Mouse (Mus musculus) heart, embryonic 10.5 days (tissue): ENCODE results near the gene Parva. TPM values are rescaled to one million over a fixed set of nuclear protein-coding genes. Genes with fewer than 3 reads are reported as not detected.

ENCODE experiments used
- DNase-seq: peaks from one replicate; pipeline ENCODE4 v3.0.0-alpha.2; 2017; ENCODE audit warnings: low spot score
- H3K27ac ChIP-seq: fragments of 300-500 bp; sonication (generic); 2 replicates; pipeline ENCODE4 v1.5.1; 2016; ENCODE audit warnings: mild to moderate bottlenecking
- H3K27me3 ChIP-seq: fragments of 300-500 bp; sonication (generic); 2 replicates; pipeline ENCODE4 v1.6.1; 2016; ENCODE audit warnings: mild to moderate bottlenecking; ENCODE audit not compliant: poor library complexity, insufficient read depth, severe bottlenecking
- H3K36me3 ChIP-seq: fragments of 300-500 bp; sonication (generic); 2 replicates; pipeline ENCODE4 v1.6.1; 2016; ENCODE audit warnings: mild to moderate bottlenecking, moderate library complexity
- H3K4me1 ChIP-seq: fragments of 300-500 bp; sonication (generic); 2 replicates; pipeline ENCODE4 v1.6.1; 2016; ENCODE audit warnings: mild to moderate bottlenecking
- H3K4me3 ChIP-seq: fragments of 300-500 bp; sonication (generic); 2 replicates; pipeline ENCODE4 v1.5.1; 2016; ENCODE audit warnings: mild to moderate bottlenecking, moderate library complexity
- H3K9me3 ChIP-seq: fragments of 300-500 bp; sonication (generic); 2 replicates; pipeline ENCODE4 v1.6.1; 2016; ENCODE audit warnings: mild to moderate bottlenecking, moderate library complexity
- WGBS: fragments of 180-500 bp; shearing (Covaris S2); methylation state at CpG from one replicate; pipeline ENCODE4 v1.1.7; 2016; 5-methylcytosine and 5-hydroxymethylcytosine counted together
- polyA plus RNA-seq: library from polyadenylated mRNA; unstranded; fragments of >200 nt; fragmentation: Nextera tagmentation; extraction: Ambion mirVana; gene quantifications from 2 replicates; pipeline ENCODE4 v1.2.1, GENCODE M21; 2016

The Parva gene
- polyA plus RNA-seq, 1 experiment from 2014 or later: 82.5 TPM

GRCm38 (mm10) chr7:112561504-112561903, 134.2 kb downstream of the Parva start:
- H3K9me3 ChIP-seq: no peaks in the 10 kb centered on the region
- H3K27ac ChIP-seq: no peak overlapping the region
- H3K27me3 ChIP-seq: no peaks in the 10 kb centered on the region
- peaks cover 50% of the 10 kb centered on the region for H3K36me3 ChIP-seq
- DNase-seq: no peak
- 85% methylated on average over 3 of the region's 3 CpGs for WGBS
- H3K4me3 ChIP-seq: no peak overlapping the region
- peaks cover 8% of the 10 kb centered on the region for H3K4me1 ChIP-seq

GRCm38 (mm10) chr7:112567004-112567403, 139.7 kb downstream of the Parva start:
- DNase-seq: no peak
- Histone ChIP-seq H3K9me3 (no peaks in the 10 kb centered on the region), H3K36me3 (peaks cover 47% of the 10 kb centered on the region), H3K4me1 (peaks cover 15% of the 10 kb centered on the region), H3K4me3 (no peak overlapping the region), H3K27me3 (no peaks in the 10 kb centered on the region), H3K27ac (no peak overlapping the region)
- 91% methylated on average over 4 of the region's 4 CpGs for WGBS

- 65% methylated on average over 5 of the region's 5 CpGs for WGBS
- Histone ChIP-seq H3K27me3 (no peaks in the 10 kb centered on the region), H3K4me1 (peaks cover 7% of the 10 kb centered on the region; the same call in 1 of the 2 replicates), H3K4me3 (no peak overlapping the region), H3K9me3 (no peaks in the 10 kb centered on the region), H3K36me3 (peaks cover 54% of the 10 kb centered on the region), H3K27ac (no peak overlapping the region)
- DNase-seq: no peak
Observed at GRCm38 (mm10) chr7:112568961-112569360, 141.7 kb downstream of the Parva start.

- no peak overlapping the region for H3K4me3 ChIP-seq
- no peak for DNase-seq
- H3K4me1 ChIP-seq: no peaks in the 10 kb centered on the region
- 83% methylated on average over 6 of the region's 6 CpGs for WGBS
- H3K9me3 ChIP-seq: no peaks in the 10 kb centered on the region
- peaks cover 74% of the 10 kb centered on the region for H3K36me3 ChIP-seq
- H3K27ac ChIP-seq: no peak overlapping the region
- no peaks in the 10 kb centered on the region for H3K27me3 ChIP-seq
Observed at GRCm38 (mm10) chr7:112581621-112582020, 154.3 kb downstream of the Parva start.

- Histone ChIP-seq H3K4me3 (no peak overlapping the region), H3K27me3 (no peaks in the 10 kb centered on the region), H3K4me1 (no peaks in the 10 kb centered on the region), H3K36me3 (peaks cover 78% of the 10 kb centered on the region), H3K27ac (no peak overlapping the region), H3K9me3 (no peaks in the 10 kb centered on the region)
- no peak for DNase-seq
- 84% methylated on average over 6 of the region's 6 CpGs for WGBS
Observed at GRCm38 (mm10) chr7:112582882-112583405, 155.6 kb downstream of the Parva start.

GRCm38 (mm10) chr7:112587449-112587848, 160.1 kb downstream of the Parva start:
- Histone ChIP-seq H3K27ac (no peak overlapping the region), H3K36me3 (peaks cover 59% of the 10 kb centered on the region), H3K27me3 (no peaks in the 10 kb centered on the region), H3K9me3 (no peaks in the 10 kb centered on the region), H3K4me1 (peaks cover 4% of the 10 kb centered on the region; the same call in 1 of the 2 replicates), H3K4me3 (no peak overlapping the region)
- DNase-seq: no peak
- WGBS: 59% methylated on average over 1 of the region's 1 CpGs

GRCm38 (mm10) chr7:112589530-112589929, 162.2 kb downstream of the Parva start:
- H3K4me1 ChIP-seq: peaks cover 4% of the 10 kb centered on the region; the same call in 1 of the 2 replicates
- 75% methylated on average over 6 of the region's 6 CpGs for WGBS
- H3K4me3 ChIP-seq: no peak overlapping the region
- peaks cover 39% of the 10 kb centered on the region for H3K36me3 ChIP-seq
- H3K27me3 ChIP-seq: no peaks in the 10 kb centered on the region
- H3K9me3 ChIP-seq: no peaks in the 10 kb centered on the region
- no peak overlapping the region for H3K27ac ChIP-seq
- no peak for DNase-seq

- H3K27ac ChIP-seq: no peak overlapping the region
- H3K27me3 ChIP-seq: no peaks in the 10 kb centered on the region
- peaks cover 9% of the 10 kb centered on the region for H3K36me3 ChIP-seq
- DNase-seq: no peak
- no peaks in the 10 kb centered on the region for H3K9me3 ChIP-seq
- WGBS: 73% methylated on average over 5 of the region's 5 CpGs
- no peak overlapping the region for H3K4me3 ChIP-seq
- H3K4me1 ChIP-seq: peaks cover 21% of the 10 kb centered on the region
Observed at GRCm38 (mm10) chr7:112593586-112593985, 166.3 kb downstream of the Parva start.

GRCm38 (mm10) chr7:112595226-112595850, 168.0 kb downstream of the Parva start:
- H3K27ac ChIP-seq: 0 out of 2 replicates have a peak overlapping the region, but pooled peaks have one; percentile 22
- H3K36me3 ChIP-seq: no peaks in the 10 kb centered on the region
- peaks cover 30% of the 10 kb centered on the region for H3K4me1 ChIP-seq
- H3K4me3 ChIP-seq: no peak overlapping the region
- WGBS: 49% methylated on average over 6 of the region's 6 CpGs
- no peaks in the 10 kb centered on the region for H3K9me3 ChIP-seq
- no peaks in the 10 kb centered on the region for H3K27me3 ChIP-seq
- no peak for DNase-seq

- Histone ChIP-seq H3K36me3 (no peaks in the 10 kb centered on the region), H3K4me3 (no peak overlapping the region), H3K9me3 (no peaks in the 10 kb centered on the region), H3K4me1 (peaks cover 33% of the 10 kb centered on the region), H3K27me3 (no peaks in the 10 kb centered on the region), H3K27ac (peak overlapping the region; percentile 80)
- WGBS: 10% methylated on average over 2 of the region's 2 CpGs
- DNase-seq: no peak
Observed at GRCm38 (mm10) chr7:112599650-112600049, 172.3 kb downstream of the Parva start.

GRCm38 (mm10) chr7:112600163-112600562, 172.9 kb downstream of the Parva start:
- WGBS: 39% methylated on average over 3 of the region's 3 CpGs
- H3K4me1 ChIP-seq: peaks cover 29% of the 10 kb centered on the region
- H3K27me3 ChIP-seq: no peaks in the 10 kb centered on the region
- peak overlapping the region; percentile 80 for H3K27ac ChIP-seq
- no peaks in the 10 kb centered on the region for H3K36me3 ChIP-seq
- no peaks in the 10 kb centered on the region for H3K9me3 ChIP-seq
- no peak overlapping the region for H3K4me3 ChIP-seq
- no peak for DNase-seq

- no peaks in the 10 kb centered on the region for H3K9me3 ChIP-seq
- 91% methylated on average over 5 of the region's 5 CpGs for WGBS
- peaks cover 17% of the 10 kb centered on the region for H3K4me1 ChIP-seq
- DNase-seq: no peak
- H3K4me3 ChIP-seq: no peak overlapping the region
- no peak overlapping the region for H3K27ac ChIP-seq
- no peaks in the 10 kb centered on the region for H3K36me3 ChIP-seq
- H3K27me3 ChIP-seq: no peaks in the 10 kb centered on the region
Observed at GRCm38 (mm10) chr7:112602966-112603365, 175.7 kb downstream of the Parva start.

GRCm38 (mm10) chr7:112603496-112604170, 176.3 kb downstream of the Parva start:
- Histone ChIP-seq H3K4me1 (peaks cover 17% of the 10 kb centered on the region), H3K9me3 (no peaks in the 10 kb centered on the region), H3K36me3 (no peaks in the 10 kb centered on the region), H3K4me3 (no peak overlapping the region), H3K27ac (no peak overlapping the region), H3K27me3 (no peaks in the 10 kb centered on the region)
- WGBS: 85% methylated on average over 10 of the region's 10 CpGs
- DNase-seq: no peak
